Mouse (Mus musculus): ENCODE data around the gene Ncs1. TPM values are rescaled to one million over a fixed set of nuclear protein-coding genes. Genes with fewer than 3 reads are reported as not detected.

Gene Ncs1
- polyA plus RNA-seq, 1 experiment, result 2.5 TPM

- no peak overlapping the region for H3K4me3 ChIP-seq (replicated peaks; ENCODE audit: extremely low read depth, low read depth, low read length)
- no peaks in the 10 kb centered on the region for H3K4me1 ChIP-seq (ENCODE audit: control insufficient read depth, insufficient read depth, low read length)
- TF ChIP-seq CTCF (IDR thresholded peaks at IDR 0.05; ENCODE audit: insufficient read depth, low read length) (no peak), POLR2A (IDR thresholded peaks at IDR 0.05; ENCODE audit: borderline replicate concordance, extremely low read depth, low read depth, low read length) (no peak)
- DNase-seq, result no peak
- WGBS, result 79% methylated on average over 4 of the region's 4 CpGs
These were observed 36.1 kb upstream of the Ncs1 start for GRCm38 (mm10) chr2:31209525-31209924.

GRCm38 (mm10) chr2:31210144-31210847 is 35.3 kb upstream of the Ncs1 start:
- no peak for DNase-seq
- TF ChIP-seq CTCF (IDR thresholded peaks at IDR 0.05; ENCODE audit: insufficient read depth, low read length) (no peak), POLR2A (IDR thresholded peaks at IDR 0.05; ENCODE audit: borderline replicate concordance, extremely low read depth, low read depth, low read length) (no peak)
- 79% methylated on average over 11 of the region's 11 CpGs for WGBS
- no peaks in the 10 kb centered on the region for H3K4me1 ChIP-seq (ENCODE audit: control insufficient read depth, insufficient read depth, low read length)
- H3K4me3 ChIP-seq (replicated peaks; ENCODE audit: extremely low read depth, low read depth, low read length), result no peak overlapping the region

GRCm38 (mm10) chr2:31211204-31211603 is 34.4 kb upstream of the Ncs1 start:
- 65% methylated on average over 3 of the region's 3 CpGs for WGBS
- Histone ChIP-seq H3K4me1 (ENCODE audit: control insufficient read depth, insufficient read depth, low read length) (no peaks in the 10 kb centered on the region), H3K4me3 (replicated peaks; ENCODE audit: extremely low read depth, low read depth, low read length) (no peak overlapping the region)
- TF ChIP-seq POLR2A (IDR thresholded peaks at IDR 0.05; ENCODE audit: borderline replicate concordance, extremely low read depth, low read depth, low read length) (no peak), CTCF (IDR thresholded peaks at IDR 0.05; ENCODE audit: insufficient read depth, low read length) (no peak)
- DNase-seq, result no peak

GRCm38 (mm10) chr2:31214211-31214796 is 31.3 kb upstream of the Ncs1 start:
- TF ChIP-seq CTCF (IDR thresholded peaks at IDR 0.05; ENCODE audit: insufficient read depth, low read length), result no peak
- no peak for TF ChIP-seq POLR2A (IDR thresholded peaks at IDR 0.05; ENCODE audit: borderline replicate concordance, extremely low read depth, low read depth, low read length)
- no peak for DNase-seq
- Histone ChIP-seq H3K4me1 (ENCODE audit: control insufficient read depth, insufficient read depth, low read length) (no peaks in the 10 kb centered on the region), H3K4me3 (replicated peaks; ENCODE audit: extremely low read depth, low read depth, low read length) (no peak overlapping the region)
- 86% methylated on average over 16 of the region's 16 CpGs for WGBS

- no peak for DNase-seq
- Histone ChIP-seq H3K4me3 (replicated peaks; ENCODE audit: extremely low read depth, low read depth, low read length) (no peak overlapping the region), H3K4me1 (ENCODE audit: control insufficient read depth, insufficient read depth, low read length) (no peaks in the 10 kb centered on the region)
- TF ChIP-seq POLR2A (IDR thresholded peaks at IDR 0.05; ENCODE audit: borderline replicate concordance, extremely low read depth, low read depth, low read length) (no peak), CTCF (IDR thresholded peaks at IDR 0.05; ENCODE audit: insufficient read depth, low read length) (no peak)
- WGBS, result 81% methylated on average over 3 of the region's 3 CpGs
These were observed 27.0 kb upstream of the Ncs1 start for GRCm38 (mm10) chr2:31218611-31219010.

- Histone ChIP-seq H3K4me1 (ENCODE audit: control insufficient read depth, insufficient read depth, low read length) (no peaks in the 10 kb centered on the region), H3K4me3 (replicated peaks; ENCODE audit: extremely low read depth, low read depth, low read length) (no peak overlapping the region)
- 68% methylated on average over 6 of the region's 6 CpGs for WGBS
- TF ChIP-seq POLR2A (IDR thresholded peaks at IDR 0.05; ENCODE audit: borderline replicate concordance, extremely low read depth, low read depth, low read length), result no peak
- TF ChIP-seq CTCF (IDR thresholded peaks at IDR 0.05; ENCODE audit: insufficient read depth, low read length), result no peak
- no peak for DNase-seq
These were observed 26.2 kb upstream of the Ncs1 start for GRCm38 (mm10) chr2:31219470-31219869.

- DNase-seq, result no peak
- no peaks in the 10 kb centered on the region for H3K4me1 ChIP-seq (ENCODE audit: control insufficient read depth, insufficient read depth, low read length)
- TF ChIP-seq CTCF (IDR thresholded peaks at IDR 0.05; ENCODE audit: insufficient read depth, low read length), result no peak
- TF ChIP-seq POLR2A (IDR thresholded peaks at IDR 0.05; ENCODE audit: borderline replicate concordance, extremely low read depth, low read depth, low read length), result no peak
- WGBS, result 64% methylated on average over 7 of the region's 7 CpGs
- no peak overlapping the region for H3K4me3 ChIP-seq (replicated peaks; ENCODE audit: extremely low read depth, low read depth, low read length)
These were observed 24.8 kb upstream of the Ncs1 start for GRCm38 (mm10) chr2:31220844-31221243.

GRCm38 (mm10) chr2:31221582-31221981 is 24.0 kb upstream of the Ncs1 start:
- 64% methylated on average over 5 of the region's 5 CpGs for WGBS
- DNase-seq, result no peak

GRCm38 (mm10) chr2:31228768-31229311 is 16.8 kb upstream of the Ncs1 start:
- Histone ChIP-seq H3K4me3 (replicated peaks; ENCODE audit: extremely low read depth, low read depth, low read length) (no peak overlapping the region), H3K4me1 (ENCODE audit: control insufficient read depth, insufficient read depth, low read length) (no peaks in the 10 kb centered on the region)
- DNase-seq, result no peak
- 46% methylated on average over 1 of the region's 1 CpGs for WGBS
- no peak for TF ChIP-seq POLR2A (IDR thresholded peaks at IDR 0.05; ENCODE audit: borderline replicate concordance, extremely low read depth, low read depth, low read length)
- no peak for TF ChIP-seq CTCF (IDR thresholded peaks at IDR 0.05; ENCODE audit: insufficient read depth, low read length)

More at GRCm38 (mm10) chr2:31221582-31221981, 24.0 kb upstream of the Ncs1 start:
- Histone ChIP-seq H3K4me3 (replicated peaks; ENCODE audit: extremely low read depth, low read depth, low read length) (no peak overlapping the region), H3K4me1 (ENCODE audit: control insufficient read depth, insufficient read depth, low read length) (no peaks in the 10 kb centered on the region)
- TF ChIP-seq CTCF (IDR thresholded peaks at IDR 0.05; ENCODE audit: insufficient read depth, low read length) (no peak), POLR2A (IDR thresholded peaks at IDR 0.05; ENCODE audit: borderline replicate concordance, extremely low read depth, low read depth, low read length) (no peak)

Measured in lung, adult 2 months (tissue).